Mouse (Mus musculus): Measurements from ENCODE around the gene Cmc1.
A peak's percentile ranks its signal among the peaks of the same experiment; 100 is the strongest.
"Not testable (repeated sequence)": the region's sequence is repeated elsewhere in the genome, so short reads cannot be mapped to it uniquely, and the experiment has no call there.

Cmc1 gene

GRCm38 (mm10) chr9:118149407-118150402 is at the start of gene Cmc1:
Cmc1 (minus strand) TSS chr9:118150177.
- peak; percentile 98 for DNase-seq

- DNase-seq = no peak
Measured at GRCm38 (mm10) chr9:118198557-118198956, 48.6 kb upstream of the Cmc1 start.

GRCm38 (mm10) chr9:118196661-118197390 is 46.8 kb upstream of the Cmc1 start:
- no peak for DNase-seq

- no peak for DNase-seq
Measured at GRCm38 (mm10) chr9:118193263-118193662, 43.3 kb upstream of the Cmc1 start.

- DNase-seq = no peak
Measured at GRCm38 (mm10) chr9:118191276-118191675, 41.3 kb upstream of the Cmc1 start.

- DNase-seq = no peak
Measured at GRCm38 (mm10) chr9:118188374-118188773, 38.4 kb upstream of the Cmc1 start.

- no peak for DNase-seq
Measured at GRCm38 (mm10) chr9:118187420-118187819, 37.4 kb upstream of the Cmc1 start.

GRCm38 (mm10) chr9:118186776-118187175 is 36.8 kb upstream of the Cmc1 start:
- DNase-seq = no peak

GRCm38 (mm10) chr9:118179136-118180025 is 29.4 kb upstream of the Cmc1 start:
- peak; percentile 69 for DNase-seq

- no peak for DNase-seq
Measured at GRCm38 (mm10) chr9:118176687-118177086, 26.7 kb upstream of the Cmc1 start.

GRCm38 (mm10) chr9:118175411-118175810 is 25.4 kb upstream of the Cmc1 start:
- DNase-seq = no peak

GRCm38 (mm10) chr9:118173086-118173485 is 23.1 kb upstream of the Cmc1 start:
- no peak for DNase-seq

GRCm38 (mm10) chr9:118168544-118168943 is 18.6 kb upstream of the Cmc1 start:
- DNase-seq = no peak

GRCm38 (mm10) chr9:118167606-118168005 is 17.6 kb upstream of the Cmc1 start:
- no peak for DNase-seq

- no peak for DNase-seq
Measured at GRCm38 (mm10) chr9:118161536-118161935, 11.6 kb upstream of the Cmc1 start.

- DNase-seq = no peak
Measured at GRCm38 (mm10) chr9:118159936-118160335, 10.0 kb upstream of the Cmc1 start.

- DNase-seq = no peak
Measured at GRCm38 (mm10) chr9:118158201-118158600, 8.2 kb upstream of the Cmc1 start.

GRCm38 (mm10) chr9:118157234-118157633 is 7.3 kb upstream of the Cmc1 start:
- no peak for DNase-seq

GRCm38 (mm10) chr9:118154666-118155065 is 4.7 kb upstream of the Cmc1 start:
- no peak for DNase-seq

GRCm38 (mm10) chr9:118151221-118151507 is 1.2 kb upstream of the Cmc1 start:
- DNase-seq = no peak

GRCm38 (mm10) chr9:118150429-118151220 is 648 bp upstream of the Cmc1 start:
- peak; percentile 38 for DNase-seq

GRCm38 (mm10) chr9:118140356-118140755 is 9.6 kb downstream of the Cmc1 start:
- DNase-seq = not testable (repeated sequence)

Measured in cerebellum, adult 11-12 months (tissue).